Mouse (Mus musculus): ENCODE results near the gene Rnaseh2b.

Rnaseh2b gene

DNA sequence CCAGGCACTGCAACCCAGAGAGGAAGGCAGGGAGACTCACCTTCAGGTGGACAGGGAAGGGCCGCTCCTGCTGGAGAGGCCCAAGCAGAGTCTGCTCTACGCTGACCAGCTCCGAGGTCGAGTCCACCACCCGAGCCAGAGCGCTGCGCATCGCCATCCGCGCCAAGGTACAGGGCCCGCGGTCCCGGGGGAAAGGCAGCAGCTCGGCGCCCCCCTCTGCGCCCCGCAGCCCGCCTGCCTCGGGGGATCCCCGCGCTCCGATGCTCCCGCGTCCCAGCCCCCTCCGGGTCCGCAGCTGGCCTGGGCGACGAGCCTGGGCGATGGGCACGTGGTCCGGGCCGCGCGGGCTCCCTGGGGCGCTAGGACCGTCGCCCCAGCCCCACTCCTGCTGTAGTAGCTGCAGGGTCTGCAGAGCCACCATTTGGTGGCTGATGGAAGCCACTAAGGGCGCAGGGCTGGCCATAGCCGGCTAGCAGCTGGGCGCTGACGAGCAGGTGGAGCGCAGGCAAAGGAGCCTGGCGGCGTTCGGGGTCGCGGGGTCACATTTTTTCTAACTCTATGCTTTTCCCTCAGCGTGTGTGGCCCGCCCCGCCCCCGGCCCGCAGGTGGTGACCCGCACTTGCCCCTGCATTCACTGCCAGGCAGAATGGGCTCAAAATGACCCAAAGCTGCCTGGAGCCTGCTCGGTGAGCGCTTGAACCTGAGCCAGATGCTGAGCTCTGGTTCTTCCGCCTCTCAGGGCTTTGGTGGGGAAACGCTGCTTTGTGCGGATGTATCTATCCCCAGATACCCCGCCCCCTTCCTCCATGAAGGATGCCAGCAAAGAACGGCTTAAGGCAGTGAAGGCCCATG, at the start of gene Rnaseh2b, which contains the start of gene Dleu7:
Gene Rnaseh2b, plus strand, starts transcription at position 102 of the 852 bp plus-strand sequence.
Gene Dleu7, minus strand, starts transcription at position 560 of the 852 bp plus-strand sequence.
- peak; percentile 44 for DNase-seq (ENCODE audit: extremely low spot score, low read depth, low spot score)

DNA sequence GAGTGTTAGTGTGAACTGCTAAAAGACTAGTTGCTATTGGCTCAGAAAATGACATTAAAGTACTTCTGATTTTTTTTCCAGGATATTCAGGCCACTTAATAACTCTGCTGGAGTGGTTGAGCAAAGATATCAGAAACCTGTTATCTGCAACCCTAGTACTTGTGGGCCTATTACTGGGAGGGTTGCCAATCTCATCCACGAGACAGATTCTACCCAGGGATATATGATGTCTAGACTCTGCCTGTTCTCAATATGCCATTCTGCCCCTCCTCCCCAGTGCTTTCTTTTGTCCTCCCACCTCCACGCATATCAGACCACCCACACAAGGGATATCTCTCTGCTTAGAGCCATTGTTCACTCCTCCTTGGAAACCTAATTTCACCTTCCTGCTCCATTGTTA, 48.9 kb upstream of the Rnaseh2b start:
- DNase-seq (ENCODE audit: extremely low spot score, low read depth, low spot score) = no peak

DNA sequence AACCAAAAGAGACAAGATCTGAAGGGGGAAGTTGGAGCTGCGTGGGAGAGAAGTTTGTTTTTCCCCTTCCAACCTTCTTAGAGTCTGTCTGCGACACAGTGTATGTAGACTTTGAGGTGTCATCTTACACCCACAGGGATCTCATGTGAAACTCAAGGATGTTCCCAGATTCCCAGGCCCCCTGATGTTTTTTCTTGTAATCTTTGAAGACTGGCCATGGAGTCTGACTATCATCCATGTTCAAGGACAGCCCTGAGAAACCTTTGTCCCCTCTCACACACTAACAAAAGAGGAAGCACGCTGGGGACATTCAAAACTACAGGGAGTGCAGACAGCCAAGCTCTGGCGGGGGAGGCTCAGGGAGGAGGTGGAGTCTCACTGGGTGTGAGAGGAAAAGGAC, 46.8 kb upstream of the Rnaseh2b start:
- no peak for DNase-seq (ENCODE audit: extremely low spot score, low read depth, low spot score)

DNA sequence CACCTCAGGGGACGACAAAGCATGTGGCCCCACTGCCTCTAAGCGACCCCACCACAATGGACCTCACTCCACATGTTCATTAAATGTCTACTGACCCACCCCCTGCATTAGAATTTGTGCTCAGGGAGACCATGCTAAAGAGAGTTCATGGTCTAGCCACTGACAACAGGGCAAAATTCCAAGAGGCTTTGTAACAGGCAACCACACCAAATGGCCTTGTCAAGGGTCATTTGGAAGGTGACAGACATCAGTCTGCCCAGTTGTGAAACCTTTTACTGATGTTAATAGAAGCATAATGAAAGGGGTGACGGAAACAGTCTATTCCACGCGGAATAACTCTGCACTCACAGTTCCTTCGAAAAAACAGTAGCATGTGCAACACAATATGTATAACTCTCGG, 44.0 kb upstream of the Rnaseh2b start:
- no peak for DNase-seq (ENCODE audit: extremely low spot score, low read depth, low spot score)

DNA sequence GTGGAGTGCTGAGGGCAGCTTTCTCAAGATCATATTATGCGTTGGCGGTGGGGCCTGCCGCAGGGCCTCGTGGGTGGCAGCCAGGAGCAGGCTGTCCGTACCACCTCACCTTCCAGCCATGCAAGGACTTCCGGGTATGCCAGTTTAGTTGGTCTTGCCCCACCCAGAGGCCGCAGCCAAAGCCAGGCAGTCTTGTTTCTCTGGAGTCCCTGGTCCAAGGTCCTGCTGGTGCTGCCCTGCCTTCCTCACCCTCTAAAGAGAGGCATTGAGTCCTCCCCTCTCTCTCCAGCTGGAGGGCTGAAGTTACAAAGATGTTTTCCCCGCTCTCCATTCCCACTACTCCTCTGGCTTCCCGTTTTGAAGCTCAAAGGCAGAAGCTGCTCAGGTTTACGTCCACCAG, 43.6 kb upstream of the Rnaseh2b start:
- no peak for DNase-seq (ENCODE audit: extremely low spot score, low read depth, low spot score)

DNA sequence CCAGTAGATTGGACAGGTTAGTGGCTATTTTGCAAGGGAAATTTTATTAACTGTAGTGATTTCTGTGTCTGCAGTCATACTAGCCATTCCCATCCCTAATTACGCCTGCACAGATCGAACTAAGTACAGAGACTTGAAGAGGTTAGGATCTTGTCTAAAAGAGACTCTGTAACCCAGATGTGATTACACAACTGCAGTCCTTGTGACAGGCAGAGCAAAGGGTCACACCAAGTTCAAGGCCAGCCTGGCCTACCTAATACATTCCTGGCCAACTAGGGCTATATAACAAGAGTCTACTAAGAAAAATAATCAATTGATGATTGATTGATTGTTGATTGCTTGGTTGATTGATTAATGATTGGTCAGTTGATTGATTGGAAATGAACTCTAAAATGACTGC, 43.1 kb upstream of the Rnaseh2b start:
- no peak for DNase-seq (ENCODE audit: extremely low spot score, low read depth, low spot score)

DNA sequence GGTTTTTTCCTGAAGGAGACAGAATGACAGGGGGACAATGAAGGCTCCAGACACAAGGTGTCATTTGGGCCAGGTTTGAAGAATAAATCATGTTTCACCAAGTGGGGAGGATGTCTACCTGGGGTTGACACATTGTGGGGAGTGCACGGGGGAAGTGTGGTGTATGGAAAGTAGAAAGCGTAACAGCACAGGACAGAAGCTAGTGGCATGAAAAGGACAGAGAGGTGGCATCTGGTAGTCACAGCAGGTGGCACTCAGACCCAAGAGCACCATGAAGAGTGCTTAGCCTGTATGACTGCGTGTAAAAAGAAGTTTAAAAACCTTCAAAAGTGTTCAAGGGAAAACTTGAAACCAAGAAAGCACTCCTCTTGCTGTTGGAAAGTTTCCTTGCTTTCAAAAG, 42.3 kb upstream of the Rnaseh2b start:
- no peak for DNase-seq (ENCODE audit: extremely low spot score, low read depth, low spot score)

DNA sequence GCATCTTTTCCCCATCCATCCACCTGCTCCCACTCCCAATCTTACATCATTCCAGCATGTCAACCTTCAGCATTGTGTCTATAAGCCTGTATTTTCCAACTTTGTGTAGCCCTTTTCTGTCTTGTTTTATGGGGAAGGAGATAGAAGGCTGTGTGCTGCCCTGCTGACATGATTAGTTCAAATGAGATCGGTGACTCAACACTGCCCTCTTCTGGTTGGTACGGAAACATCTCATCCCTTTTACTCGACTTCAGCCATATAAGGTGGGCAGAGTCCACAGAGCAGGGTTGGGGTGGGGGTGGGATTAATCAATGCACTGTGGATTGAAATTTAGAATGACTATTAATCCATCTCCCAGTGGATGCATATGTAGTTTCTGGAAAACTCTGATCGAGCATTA, 40.4 kb upstream of the Rnaseh2b start:
- peak; percentile 79 for DNase-seq (ENCODE audit: extremely low spot score, low read depth, low spot score)

DNA sequence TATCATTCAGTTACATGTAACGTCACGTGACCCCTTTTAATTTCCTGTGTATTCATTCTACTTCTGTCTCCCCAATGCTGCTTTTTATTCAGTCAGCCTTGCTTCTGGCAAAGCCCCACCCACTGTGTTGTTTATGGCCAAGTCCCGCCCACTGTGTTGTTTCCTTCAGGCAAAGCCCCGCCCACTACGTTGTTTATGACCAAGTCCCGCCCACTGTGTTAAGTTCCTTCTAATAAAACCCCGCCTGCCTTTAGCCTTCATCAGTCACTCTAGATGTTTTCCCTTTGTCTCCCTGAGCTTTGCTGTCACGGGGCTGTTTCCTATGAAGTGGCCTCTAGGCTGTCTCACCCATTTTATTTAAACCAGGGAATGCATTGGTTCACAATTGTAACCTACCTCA, 38.0 kb upstream of the Rnaseh2b start:
- DNase-seq (ENCODE audit: extremely low spot score, low read depth, low spot score) = no peak

DNA sequence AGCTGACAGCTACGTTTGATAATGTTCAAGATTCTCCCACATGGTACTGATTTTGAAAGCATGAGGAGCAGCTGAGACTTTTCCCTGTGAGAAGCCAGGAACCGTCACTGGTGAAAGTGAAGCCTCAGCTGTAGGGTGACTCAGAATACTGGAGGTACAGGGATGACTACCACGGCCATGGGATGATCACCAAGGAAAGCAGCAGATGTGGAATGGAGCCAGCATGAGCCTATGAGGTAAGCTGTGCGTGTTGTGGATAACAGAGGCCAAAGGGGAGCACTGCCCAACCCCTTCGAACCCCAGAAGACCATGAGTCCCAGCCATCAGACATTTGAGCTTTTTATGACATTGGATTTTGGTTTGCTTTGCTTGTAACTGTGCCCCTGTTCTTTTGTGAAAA, 36.3 kb upstream of the Rnaseh2b start:
- DNase-seq (ENCODE audit: extremely low spot score, low read depth, low spot score) = no peak

DNA sequence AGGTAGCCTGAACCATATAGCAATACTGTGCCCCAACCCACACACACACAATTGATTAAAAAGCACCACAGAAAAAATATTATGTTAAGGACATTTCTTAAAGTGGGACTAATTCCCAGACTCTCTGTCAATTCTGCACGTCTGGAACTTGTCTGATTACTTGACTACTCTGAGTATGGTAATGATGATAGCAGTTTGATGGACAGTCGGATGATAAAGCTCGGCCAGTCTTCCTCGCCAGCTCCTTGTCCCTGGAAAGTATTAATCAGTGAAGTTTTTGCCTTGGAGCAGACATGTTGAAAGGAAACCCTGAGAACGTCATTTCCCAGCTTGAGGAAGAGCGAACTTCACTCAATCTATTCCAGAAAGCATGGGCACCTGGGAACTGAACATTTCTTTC, 34.3 kb upstream of the Rnaseh2b start:
- DNase-seq (ENCODE audit: extremely low spot score, low read depth, low spot score) = no peak

DNA sequence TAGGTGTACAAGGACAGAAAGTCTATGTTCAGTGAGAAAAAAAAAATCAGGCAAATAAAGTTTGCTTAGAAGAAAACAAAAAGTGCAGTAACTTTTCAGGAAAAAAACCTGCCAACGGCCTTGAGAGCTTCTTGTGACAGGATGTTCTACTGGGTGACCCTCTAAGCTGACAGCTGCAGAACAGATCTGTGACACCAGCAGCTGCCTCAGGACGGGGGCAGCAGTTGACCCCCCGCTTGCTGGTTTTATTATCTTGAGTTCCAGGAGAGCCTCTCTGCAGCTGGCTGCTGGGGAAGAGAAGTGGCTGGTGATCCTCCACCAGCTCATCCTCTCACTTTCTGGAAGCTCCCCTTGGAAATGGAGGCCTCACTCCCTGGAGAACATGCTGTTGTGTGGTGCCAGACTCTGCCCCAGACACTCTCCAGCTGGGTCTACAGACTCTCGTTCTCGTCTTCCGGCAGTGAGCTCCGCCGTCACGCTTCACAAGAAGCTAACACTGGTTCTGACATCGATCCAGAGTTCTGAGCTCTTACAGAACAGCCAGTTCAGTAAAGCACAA, 33.3 kb upstream of the Rnaseh2b start:
- no peak for DNase-seq (ENCODE audit: extremely low spot score, low read depth, low spot score)

DNA sequence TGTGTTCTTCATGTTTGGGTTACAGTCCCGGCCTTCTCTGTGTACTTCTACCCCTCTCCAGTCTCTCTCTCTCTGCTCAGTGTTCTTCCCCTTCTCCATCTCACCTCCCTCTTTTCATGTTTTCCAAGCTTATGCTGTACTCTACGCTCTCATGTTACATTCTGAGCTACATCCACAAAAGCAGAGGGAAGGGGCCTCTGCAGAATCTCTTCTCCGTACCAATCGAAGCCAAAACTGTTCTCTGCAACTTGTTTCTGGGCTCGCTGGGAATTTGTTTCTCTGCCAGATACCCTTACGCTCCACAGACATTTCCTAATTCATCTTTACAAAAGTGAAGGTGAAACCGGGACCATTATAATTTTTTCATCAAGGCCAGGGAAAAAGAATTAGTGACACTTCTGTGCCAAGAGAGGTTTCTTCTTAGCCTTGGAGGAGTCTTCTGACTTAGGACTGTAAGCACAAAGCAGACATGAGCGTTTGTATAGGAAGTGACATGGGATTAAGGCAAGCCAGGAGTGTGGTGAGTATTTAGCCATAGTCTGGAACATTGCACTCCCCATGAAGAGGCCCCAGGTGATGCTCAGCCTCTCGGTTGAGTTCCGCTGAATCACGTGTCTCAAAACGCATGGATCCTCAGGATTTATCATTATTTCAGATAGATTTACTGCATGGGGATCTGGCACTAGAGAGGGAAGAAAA, 21.5 kb upstream of the Rnaseh2b start:
- no peak for DNase-seq (ENCODE audit: extremely low spot score, low read depth, low spot score)

DNA sequence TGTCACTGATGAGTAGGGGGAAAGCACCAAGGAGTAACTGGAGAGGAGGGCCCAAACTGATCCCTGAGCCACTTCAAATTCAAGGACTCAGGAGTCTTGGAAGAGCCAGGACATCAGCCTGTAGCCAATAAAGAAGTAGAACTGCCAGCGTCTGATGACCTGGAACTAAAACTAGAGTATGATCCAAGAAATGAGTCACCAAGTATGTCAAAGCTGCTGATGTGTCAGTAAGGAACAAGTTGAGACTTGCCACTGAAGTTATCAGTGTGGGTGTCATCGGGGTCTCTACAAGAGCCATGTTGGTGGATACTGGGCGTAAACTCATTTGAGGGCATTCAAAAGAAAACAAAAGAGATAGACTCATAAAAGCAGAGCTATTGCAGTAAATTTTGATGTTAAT, 18.8 kb upstream of the Rnaseh2b start:
- no peak for DNase-seq (ENCODE audit: extremely low spot score, low read depth, low spot score)

DNA sequence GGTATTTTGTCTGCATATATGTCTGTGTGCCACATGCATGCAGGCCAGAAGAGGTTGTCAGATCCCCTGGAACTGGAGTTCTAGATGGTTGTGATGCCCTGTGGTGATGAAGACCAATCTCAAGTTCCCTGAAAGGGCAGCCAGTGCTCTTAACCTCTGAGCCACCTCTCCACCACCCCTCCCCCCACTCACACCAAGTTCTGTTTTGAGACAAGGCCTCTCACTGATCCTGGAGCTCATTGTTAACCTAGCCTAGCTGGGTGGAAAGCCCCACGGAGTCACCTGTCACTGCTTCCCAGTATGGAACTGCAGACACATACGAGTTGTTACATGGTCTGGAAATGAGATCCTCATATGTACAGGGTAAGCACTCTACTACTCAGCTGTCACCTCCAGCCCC, 9.4 kb upstream of the Rnaseh2b start:
- no peak for DNase-seq (ENCODE audit: extremely low spot score, low read depth, low spot score)

DNA sequence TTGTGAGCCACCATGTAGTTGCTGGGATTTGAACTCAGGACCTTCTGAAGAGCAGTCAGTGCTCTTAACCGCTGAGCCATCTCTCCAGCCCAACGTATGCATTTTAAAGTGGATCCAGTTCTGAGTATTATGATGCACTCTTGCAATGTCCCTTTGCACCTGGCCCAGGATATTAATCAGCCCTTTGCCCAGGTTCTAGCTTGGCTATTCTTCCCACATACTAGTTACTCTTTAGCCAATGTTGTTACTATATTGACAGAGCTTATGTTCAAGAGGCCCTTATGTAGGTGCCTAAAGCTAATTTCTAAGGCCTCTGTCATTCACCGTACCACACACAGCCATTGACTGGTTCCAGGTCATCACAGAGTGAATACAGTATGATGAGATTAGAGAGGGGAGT, 3.7 kb upstream of the Rnaseh2b start:
- no peak for DNase-seq (ENCODE audit: extremely low spot score, low read depth, low spot score)

DNA sequence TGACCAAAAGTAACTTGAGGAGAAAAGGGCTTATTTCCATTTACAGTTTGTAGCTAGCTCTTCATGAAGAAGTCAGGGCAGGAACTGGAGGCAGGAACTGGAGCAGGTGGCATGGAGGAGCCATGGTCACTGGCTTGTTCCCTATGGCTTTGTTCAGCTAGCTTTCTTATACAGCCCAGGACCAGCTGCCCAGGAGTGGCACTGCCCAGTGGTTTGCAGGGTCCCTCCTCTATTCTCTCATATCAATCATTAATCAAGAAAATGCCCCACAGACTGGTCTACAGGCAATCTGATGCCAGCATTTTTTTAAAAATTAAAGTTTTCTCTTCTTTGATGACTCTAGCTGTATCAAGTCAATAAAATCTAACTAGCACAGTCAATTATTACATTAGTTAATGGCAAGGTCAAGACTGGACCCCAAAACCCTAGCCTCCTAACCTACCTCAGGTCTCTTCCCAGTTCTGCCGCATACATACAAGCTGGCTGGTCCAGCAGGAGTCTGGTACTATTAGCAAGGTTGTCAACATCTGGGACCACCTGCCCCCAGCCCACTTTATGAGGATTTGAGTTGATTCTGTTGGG, 892 bp upstream of the Rnaseh2b start:
- no peak for DNase-seq (ENCODE audit: extremely low spot score, low read depth, low spot score)

DNA sequence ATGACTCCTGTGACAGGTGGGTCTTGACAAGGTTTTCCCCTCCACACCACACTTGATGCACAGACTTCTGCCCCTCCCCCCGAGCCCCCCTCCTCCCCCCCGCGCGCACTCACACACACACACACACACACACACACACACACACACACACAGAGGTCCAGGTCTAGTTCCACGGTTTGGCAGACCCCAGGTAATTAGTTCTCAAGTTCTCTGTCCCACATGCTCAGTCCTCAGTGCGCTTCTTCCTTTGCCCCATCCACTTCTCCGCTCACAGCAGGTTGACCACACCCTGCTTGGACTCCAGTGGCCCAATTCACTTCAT, 262 bp upstream of the Rnaseh2b start:
- no peak for DNase-seq (ENCODE audit: extremely low spot score, low read depth, low spot score)

DNA sequence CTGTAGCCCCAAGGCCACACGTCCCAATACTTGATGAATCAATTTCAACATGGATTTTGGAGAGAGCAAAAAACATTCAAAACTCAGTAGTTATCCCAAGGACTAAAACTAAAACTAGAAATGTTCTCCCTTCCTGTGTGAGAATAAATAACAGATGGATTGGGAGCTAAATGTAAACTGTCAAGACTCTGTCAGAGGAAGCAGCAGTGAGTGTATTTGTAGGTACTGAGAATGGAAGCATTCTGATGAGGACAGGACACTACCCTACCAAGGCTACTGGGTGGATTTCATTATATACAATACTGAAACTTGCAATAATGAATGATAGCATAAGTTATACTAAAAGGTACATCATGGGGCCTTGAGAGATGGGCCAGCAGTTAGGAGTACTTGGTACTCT, 6.4 kb downstream of the Rnaseh2b start:
- DNase-seq (ENCODE audit: extremely low spot score, low read depth, low spot score) = no peak

DNA sequence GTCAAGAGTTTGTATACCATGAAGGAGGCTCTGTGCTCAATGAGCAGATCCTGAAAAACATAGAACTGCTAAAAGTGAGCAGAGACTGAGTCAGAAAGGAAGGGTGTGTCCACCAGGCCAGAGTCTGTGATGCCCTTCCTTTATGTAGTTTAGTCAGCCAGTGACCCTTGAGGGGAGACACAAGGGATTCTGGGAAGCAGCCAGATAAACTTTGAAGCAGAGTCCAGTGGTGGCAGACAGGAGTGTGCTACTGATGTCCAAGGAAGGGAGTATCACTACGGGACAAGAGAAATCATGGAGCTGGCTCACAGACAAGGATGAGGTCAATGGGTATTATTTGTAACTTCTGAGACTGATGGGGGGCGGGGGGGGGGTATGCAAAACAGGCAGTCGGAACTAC, 7.6 kb downstream of the Rnaseh2b start:
- no peak for DNase-seq (ENCODE audit: extremely low spot score, low read depth, low spot score)

DNA sequence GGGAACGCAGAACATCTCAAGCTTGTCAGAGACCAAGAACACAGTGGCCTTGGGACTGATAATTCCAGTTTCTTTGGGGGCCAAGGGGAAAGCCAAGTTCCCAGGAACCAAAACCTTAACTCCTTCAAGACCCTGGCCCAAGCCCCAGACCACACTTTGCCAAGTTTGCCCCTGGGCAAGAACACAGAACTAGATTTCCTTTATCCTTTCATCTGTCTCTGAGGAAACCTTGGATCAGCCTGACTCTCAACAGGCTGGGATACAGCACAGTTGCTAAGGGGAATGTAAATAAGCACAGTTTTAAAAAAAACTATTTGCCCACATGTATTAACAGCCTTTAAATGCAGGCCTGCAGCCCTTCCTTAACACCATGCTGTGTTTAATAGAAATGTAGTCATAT, 15.2 kb downstream of the Rnaseh2b start:
- no peak for DNase-seq (ENCODE audit: extremely low spot score, low read depth, low spot score)

DNA sequence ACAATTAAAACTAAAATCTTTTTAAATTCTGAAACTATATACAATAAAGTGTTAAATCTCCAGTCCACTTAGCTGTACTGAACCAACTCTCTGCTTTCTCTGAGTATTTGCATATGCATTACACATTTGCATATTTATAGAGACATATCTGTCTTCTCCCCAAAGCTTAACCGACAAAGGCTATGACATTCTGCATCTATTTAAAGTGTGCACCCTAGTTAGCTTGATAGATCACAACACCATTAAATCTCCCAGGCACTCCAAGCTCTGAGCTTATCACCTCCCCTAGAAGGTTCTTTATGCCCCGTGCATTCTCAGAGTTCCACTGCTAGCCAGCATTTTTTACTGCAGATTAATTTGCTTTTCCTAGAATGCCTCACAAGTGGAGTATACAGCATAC, 16.6 kb downstream of the Rnaseh2b start:
- no peak for DNase-seq (ENCODE audit: extremely low spot score, low read depth, low spot score)

Measured in hindlimb bud, embryonic 11.5 days (tissue).